Mouse (Mus musculus) testis, adult 2 months (tissue): ENCODE measurements at regions not wholly inside any gene's neighbourhood (a gene's known extent, or its start where the extent isn't known, plus 50 kb on each side); places are given as distances from the start of the nearest gene placed in this dataset.

Experiments used
- CTCF ChIP-seq: fragments of 200-500 bp; IDR thresholded peaks from 2 replicates; pipeline ENCODE4 v1.5.1; 2012; ENCODE audit warnings: low read depth, mild to moderate bottlenecking, inconsistent platforms, low read length, moderate library complexity; ENCODE audit not compliant: control insufficient read depth, insufficient read depth, insufficient replicate concordance
- POLR2A ChIP-seq: fragments of 200-500 bp; IDR thresholded peaks from 2 replicates; pipeline ENCODE4 v1.6.1; 2012; ENCODE audit warnings: low read depth, mild to moderate bottlenecking, inconsistent platforms, low read length, moderate library complexity; ENCODE audit not compliant: control insufficient read depth

DNA sequence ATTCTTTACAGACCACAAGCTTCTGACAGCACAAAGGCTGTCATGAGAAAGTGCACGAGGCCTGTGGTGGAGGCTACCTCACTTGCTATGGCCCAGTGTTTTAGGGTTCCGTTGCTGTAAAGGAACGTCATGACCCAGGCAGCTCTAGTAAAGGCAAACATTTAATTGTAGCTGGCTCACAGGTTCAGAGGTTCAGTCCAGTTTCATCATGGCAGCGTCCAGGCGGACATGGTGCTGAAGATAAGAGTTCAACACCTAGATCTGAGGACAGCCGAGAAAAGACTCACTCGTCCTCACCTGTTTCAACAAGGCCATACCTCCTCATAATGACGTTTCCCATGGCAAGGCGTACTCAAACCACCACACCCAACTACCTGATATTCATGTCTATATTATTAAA, 132.7 kb upstream of the Foxn2 start:
- no peak for TF ChIP-seq POLR2A
- TF ChIP-seq CTCF, result no peak
